Mouse (Mus musculus) MEL-GATA-1-ER (cell line): ENCODE measurements around the gene Cisd3.

Experiments
- DNase-seq: peaks from one replicate; pipeline ENCODE4 v3.0.0-alpha.2; 2012; ENCODE audit warnings: low read depth; ENCODE audit errors: extremely low read depth

Cisd3 gene

DNA sequence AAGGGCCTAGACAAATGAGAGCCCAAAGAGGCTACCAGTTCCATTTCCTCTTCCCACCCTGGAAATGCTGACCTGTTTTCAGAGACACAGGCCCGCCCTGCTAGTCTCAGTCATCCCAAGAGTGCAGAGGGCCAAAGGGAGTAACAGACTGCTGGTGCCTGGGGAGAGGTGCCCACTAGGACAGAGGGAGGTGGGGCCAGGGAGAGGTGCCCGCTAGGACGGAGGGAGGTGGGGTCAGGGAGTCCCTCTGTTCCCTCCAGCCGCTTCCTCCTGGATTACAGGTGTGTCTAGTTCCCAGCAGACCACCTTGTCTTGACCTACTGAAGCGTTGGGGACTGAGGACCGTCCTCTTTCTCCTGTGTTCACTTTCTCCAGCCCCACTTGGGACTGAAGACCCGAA, 860 bp upstream of the Cisd3 start:
- DNase-seq, result no peak

DNA sequence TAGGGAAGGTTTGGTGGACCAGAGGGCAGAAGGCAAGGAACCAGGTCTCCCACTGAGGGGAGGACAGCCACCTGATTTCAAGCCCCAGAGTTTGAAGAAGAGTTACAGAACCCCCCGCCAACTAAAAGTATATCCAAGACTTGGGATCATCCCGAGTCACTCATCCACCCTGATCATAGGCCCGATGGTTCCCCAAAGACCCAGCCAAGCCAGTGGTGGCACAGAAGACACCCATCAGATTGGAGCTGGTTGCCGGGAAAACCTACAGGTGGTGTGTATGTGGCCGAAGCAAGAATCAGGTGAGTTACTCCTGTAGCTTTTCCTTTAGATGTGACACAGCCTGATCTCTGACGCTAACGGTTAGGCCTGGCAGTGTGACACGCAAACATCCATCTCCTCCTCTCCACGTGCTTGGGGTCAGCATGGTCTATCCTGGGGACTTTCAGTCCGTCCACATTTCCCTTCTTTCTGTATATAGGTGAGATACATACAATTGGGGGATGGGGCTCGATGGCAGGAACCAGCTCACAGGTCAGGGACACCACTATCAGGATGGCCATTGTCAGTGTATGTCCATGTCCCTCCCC, 789 bp downstream of the Cisd3 start:
- no peak for DNase-seq

DNA sequence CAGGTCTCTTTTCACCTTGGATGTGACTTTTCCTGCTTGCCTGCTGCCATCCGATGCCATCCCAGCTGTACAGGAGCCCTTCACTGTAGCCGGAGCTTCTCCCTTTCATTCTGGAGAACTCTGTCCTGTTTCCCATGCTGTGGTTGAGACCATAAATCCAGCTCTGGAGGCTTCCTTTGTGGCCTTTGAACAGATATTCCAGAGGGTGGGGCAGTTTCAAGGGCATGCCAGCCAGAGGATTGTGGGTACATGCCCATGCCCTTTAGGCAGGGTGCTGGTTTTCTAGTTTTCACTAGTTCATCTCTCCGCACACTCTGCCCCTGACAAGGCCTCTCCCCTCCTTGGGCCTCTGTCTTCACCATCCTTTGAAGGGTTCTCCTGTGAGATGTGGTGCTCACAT, 1.4 kb downstream of the Cisd3 start:
- DNase-seq, result no peak

- DNase-seq, result no peak
Observed at GRCm38 (mm10) chr11:97689861-97690260, 4.2 kb downstream of the Cisd3 start.

DNA sequence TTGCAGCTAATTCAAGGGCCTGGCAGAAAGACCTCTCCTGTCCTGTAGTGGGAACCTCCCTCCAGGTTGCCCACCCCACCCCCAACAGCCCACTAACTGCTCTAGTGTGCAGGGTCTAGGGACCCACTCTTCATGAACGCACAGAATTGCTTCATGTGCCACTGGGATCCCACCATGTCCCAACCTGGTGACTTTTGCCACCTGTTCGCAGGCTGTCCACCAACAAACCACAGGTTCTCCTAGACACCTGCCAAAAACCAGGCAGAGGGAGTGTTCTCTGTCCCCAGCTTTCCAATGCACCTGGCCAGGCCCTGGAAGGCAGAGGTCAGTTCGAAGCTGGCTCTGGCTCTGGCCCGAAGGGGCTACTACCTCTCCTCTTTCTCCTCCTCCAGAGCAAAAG, 8.8 kb downstream of the Cisd3 start:
- DNase-seq, result no peak

GRCm38 (mm10) chr11:97694921-97695711, 9.5 kb downstream of the Cisd3 start:
- no peak for DNase-seq

DNA sequence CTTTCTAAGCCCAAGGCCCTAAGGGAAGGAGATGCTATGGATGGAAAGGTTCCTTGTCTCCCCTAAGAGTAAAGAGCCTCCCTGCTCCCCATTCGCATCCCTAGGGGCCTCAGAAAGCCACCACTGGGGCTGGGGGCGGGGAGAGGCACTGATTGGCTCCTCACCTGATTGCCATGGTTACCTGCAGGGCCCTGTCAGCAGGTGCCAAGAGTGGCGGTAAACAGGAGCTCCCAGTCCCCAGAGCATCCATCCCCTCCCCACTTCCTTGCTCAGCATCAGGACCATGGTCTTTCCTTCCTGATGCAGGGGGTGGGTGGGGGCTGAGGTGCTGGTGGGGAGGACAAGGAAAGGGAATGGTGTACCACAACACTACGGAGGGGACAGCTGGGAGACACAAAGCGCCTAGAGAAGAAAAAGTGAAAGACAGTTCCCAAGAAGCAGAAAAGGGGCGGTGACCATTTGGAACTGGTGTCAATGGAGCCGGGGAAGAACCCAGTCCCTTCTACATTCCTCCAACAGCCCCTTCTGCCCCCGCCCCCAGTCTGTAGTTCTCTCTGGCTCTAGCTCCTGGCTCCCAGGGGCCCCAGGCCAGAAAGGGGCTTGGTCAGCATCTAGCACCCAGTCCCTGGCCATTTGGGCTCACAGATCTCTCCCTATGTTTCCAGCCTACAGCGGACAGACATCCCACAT, 10.2 kb downstream of the Cisd3 start:
- DNase-seq, result no peak

- DNase-seq, result no peak
Observed at GRCm38 (mm10) chr11:97696669-97697068, 11.0 kb downstream of the Cisd3 start.

- DNase-seq, result no peak
Observed at GRCm38 (mm10) chr11:97697199-97697890, 11.7 kb downstream of the Cisd3 start.

DNA sequence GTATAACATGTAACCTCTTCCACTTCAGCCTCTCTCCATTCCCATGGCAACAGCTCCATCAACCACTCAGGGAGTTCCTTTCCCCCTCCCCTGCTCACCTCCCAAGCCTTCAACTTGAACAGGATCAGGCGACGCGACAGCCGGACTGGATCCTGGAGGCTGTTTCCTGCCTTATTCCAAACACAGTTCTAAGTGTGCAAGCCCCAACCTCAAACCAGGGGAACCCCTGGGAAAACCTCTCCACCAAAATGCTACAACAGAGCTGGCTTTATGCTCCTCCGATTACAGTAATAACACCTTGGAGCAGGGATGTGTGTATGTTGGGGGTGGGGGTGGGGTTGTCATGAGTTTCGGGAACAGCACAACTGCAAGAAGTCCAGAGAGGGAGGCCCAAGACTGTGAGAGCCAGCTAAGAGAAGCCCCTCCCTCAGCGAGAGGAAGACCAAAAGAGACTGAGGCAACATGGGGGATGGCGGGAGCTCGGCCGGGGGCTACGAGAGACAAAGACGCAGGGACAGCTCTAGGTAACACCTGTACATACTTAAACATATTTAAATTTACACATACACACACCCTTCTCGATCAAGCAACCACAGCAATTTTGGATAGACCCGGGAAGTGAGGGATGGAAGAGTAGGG, 12.4 kb downstream of the Cisd3 start:
- no peak for DNase-seq

GRCm38 (mm10) chr11:97698741-97699611, 13.3 kb downstream of the Cisd3 start:
- DNase-seq, result no peak

DNA sequence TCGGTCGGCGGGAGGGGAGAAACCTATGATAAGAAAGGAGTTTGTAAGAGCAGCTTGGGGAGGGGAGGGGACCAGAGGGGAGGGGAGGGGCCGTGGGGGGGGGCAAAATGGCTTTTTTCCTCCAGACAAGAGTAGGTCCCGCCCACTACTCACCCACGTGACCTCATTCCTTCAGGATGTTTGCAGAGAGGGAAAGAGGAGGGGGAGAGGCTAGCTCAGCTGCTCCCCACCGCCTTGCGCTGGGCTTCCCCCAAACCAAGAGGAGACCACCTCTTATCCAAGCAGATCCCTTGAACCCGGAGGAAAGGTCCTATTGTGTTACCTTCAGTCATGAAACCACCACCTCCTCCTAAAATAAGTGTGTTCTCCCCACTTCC, 14.0 kb downstream of the Cisd3 start:
- DNase-seq, result peak; percentile 62

DNA sequence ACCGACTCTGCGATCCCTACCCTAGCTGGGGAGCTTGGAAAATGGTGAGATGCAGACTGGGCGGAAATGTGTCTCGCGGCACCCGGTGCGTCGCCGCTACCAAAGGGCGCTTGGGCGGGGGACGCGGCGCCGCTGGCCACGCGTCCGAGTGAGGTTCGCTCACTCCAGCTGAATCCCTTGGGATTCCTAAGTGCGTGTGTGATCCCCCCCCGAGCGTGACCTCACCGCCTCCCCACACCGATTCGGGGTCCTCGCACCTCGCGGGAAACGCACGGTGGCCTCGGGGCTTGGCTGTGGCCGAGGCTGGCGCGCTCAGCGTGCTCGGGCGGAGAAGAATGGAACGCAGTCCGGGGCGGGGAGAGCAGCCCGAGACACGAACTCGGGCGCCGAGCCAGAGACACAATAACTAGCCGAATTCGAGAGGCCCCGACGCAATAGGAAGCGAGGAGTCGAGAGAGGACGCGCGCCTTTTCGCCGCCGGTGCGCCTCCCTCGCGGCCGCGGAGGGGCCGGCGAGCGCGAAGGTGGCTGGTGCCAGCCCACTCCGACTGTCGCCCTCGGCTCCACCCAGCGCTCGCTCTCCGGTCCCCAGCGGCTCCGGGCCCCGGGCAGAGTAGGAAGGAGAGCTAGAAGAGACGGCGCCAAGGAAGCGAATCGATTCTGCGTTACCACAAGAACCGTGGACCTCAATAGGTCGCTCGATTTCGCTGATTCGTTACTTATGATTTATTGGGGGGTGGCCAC, 14.5 kb downstream of the Cisd3 start, which contains the start of gene Pcgf2:
TSS of gene Pcgf2 (minus strand) at position 495 of the 743 bp plus-strand sequence.
- DNase-seq, result no peak

DNA sequence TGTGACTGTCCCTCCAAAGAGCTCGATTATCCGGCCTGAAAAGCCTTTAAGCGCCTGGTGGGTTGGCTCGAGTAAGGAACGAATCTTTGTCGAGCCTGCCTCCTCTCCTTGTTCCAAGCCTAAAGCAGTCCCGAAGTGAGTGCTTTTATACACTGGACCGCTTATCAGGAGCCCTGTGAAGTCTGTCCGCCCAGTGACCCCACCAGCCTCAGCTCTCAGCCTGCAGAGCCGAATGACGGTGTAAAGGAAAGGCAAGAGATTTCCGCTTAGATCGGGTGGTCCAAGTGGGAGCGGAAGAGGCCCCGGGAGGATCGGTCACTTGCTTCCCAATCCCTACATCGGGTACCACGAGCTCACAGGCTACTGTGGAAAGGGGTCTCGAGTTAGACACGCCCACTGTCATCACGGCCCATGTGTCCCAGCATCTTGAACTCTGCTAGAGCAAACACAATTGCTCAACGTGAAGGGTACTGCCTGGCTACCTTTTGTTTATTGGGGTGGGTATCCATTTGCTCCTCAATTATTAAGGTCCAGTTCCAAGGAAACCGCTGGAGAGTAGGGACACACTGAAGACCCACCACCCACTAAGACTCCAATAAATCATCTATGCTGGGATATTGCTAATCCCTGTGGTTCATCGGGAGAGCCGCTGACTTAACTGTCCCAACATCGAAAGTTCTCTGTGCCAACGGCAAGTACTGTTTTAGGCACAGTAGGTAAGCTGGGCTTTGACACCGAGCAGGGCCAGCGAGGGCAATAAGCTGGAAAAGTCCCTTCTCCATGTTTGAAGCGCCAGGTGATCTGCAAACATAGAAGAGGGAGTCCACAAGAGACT, 15.3 kb downstream of the Cisd3 start:
- no peak for DNase-seq

DNA sequence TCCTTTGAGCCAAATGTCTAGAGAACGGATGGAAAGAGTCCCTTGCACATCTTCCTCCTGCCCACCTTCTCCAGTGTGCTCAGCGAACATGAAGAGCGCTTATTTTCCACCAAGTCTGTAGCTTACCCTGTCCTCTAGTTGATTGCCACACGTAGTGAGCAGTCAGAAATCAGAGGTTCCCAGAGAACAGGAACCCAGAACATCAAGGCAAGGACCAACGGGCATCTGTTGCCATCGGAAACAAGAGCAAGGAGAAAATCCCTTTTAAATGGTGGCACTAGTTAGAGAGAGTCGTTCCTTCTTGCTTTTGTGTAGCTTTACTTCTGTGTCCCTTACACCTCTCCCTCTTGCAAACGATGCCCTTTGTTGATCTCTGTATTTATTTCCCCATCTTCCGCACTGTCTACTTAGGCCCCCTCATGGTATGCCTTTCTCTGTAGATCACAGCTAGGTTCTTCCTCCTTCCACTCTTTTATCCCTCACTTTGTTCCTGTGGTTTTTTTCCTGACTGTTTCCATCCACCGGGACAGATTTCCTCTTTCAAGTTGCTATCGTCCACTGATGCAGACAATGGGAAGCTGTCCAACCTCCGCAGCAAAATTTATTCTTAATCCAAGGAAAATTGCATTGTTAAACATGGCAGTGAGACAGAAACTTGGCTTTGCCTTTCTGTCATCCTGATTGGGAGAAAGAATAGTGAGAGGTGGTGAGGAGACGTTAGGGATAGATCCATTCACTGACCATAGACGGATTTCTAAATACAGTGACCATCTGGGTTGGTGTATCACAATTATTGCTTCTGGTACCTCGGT, 16.2 kb downstream of the Cisd3 start:
- DNase-seq, result peak; percentile 51

DNA sequence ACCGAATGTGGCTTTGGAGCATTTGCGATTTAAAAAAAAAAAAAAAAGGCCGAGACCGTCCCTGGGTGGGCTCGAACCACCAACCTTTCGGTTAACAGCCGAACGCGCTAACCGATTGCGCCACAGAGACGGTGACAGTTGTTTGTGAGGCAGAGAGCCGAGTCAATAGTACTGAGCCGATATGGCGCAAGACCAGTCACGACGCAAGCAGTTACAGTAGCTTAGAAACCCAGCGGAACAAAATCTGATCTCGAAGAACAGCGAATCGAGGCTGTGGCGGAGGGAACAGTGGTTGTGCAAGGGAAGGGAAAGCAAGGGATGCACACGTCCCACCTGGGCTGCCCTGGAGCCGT, 16.7 kb downstream of the Cisd3 start:
- peak; percentile 54 for DNase-seq

DNA sequence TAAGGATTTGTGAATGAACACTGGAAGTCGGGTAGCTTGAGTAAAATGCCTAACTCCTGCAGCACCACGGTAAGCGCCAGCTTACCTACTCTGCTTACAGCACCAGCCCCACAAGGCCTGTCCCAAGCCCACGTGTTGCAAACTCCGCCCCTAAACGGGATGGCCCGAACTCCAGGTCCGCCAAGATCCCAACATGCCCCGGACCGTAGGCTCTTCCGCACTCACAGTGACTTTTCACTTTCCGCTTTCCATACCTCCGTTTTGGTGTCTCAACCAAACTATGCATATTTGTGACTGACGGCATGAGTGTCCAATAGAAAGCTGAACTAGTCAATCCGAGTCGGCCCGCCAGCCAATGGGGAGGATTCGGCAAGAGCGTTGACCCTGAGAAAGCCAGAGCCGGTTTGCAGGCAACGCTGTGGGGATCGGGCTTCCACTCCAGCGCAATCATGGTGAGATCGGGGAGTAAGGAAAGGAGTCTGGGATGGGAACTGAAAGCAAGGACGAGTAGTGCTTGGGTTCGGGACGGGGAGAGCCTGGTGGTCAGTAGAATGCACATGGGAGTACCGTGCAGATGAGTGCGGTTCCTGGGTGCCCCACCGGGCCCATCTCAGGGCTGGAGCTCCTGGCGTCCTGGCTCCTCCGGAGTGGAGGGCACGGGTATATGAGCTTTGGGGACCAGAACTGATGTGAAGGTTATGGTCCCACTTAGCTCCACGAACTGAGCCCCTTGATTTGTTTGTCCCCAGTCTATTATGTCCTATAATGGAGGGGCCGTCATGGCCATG, 17.6 kb downstream of the Cisd3 start, which contains the start of gene Psmb3:
TSS of gene Psmb3 (plus strand) at position 361 of the 788 bp plus-strand sequence.
- DNase-seq, result peak; percentile 100
